Mouse (Mus musculus) testis, adult 2 months (tissue): ENCODE measurements around the gene Olfr875.

Experiments used
- CTCF ChIP-seq: fragments of 200-500 bp; IDR thresholded peaks from 2 replicates; pipeline ENCODE4 v1.5.1; 2012; ENCODE audit warnings: low read depth, mild to moderate bottlenecking, inconsistent platforms, low read length, moderate library complexity; ENCODE audit not compliant: control insufficient read depth, insufficient read depth, insufficient replicate concordance
- POLR2A ChIP-seq: fragments of 200-500 bp; IDR thresholded peaks from 2 replicates; pipeline ENCODE4 v1.6.1; 2012; ENCODE audit warnings: low read depth, mild to moderate bottlenecking, inconsistent platforms, low read length, moderate library complexity; ENCODE audit not compliant: control insufficient read depth

DNA sequence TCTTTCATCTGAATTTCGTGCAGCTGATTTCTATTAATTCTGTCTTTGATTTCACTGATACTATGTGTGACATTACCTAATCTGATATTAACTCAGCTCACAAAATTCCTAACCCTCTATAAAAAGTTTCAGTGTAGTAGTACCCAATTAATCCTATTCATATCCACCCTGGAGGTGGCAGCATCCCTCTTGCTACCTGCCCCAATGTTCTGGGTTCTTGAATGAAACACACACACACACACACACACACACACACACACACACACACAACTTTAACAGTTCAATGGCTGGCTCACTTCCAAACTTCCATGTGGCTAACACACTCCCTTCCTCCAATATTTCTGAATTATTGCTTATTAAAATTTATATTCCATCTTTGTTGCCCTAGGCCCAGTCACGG lies 996 bp upstream of the Olfr875 start:
- TF ChIP-seq CTCF (no peak), POLR2A (no peak)
